Mouse (Mus musculus): ENCODE measurements around the gene Vwa5b2.

The Vwa5b2 gene

DNA sequence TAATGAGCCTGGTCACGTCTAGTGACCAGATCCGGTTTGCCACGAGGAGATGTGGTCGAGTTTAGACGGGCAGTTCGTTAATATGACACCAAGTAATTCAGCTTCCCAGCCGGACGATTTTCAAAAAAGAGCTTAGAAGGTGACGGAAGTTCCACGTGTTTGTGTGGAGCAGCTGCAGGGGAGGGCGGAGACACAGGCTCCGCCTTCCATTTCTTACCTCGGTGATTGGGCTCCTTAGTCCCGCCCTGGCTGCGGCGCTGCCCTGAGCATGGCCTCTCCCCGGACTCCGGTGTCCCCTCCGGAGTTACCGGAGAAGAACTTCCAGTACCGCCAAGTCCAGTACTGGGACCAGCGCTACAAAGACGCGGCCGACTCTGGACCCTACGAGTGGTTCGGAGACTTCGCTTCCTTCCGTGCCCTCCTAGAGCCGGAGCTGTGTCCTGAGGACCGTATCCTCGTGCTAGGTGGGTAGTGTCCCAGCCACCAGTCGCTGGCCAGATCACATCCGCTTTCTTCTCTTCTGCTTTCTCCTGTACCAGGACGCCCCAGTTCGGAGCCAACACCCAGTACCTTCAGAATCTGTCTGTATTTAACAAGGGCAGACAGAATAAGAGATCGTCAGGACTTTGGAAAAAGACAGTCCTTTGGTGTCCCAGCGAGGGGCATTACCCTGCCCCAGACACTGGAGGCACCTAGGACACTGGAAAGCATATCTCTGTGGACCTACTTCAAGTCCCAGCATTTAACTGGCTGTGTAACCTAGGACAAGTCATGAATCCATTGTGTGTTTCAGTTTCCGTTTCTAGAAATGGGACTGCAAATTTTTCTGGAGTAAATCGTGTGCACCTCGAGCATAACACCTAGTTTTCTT lies 22.3 kb downstream of the Vwa5b2 start, which contains the start of the genes Eef1akmt4, Gm49333 and Alg3:
TSS of gene Eef1akmt4 (plus strand) at position 237 of the 871 bp plus-strand sequence.
TSS of gene Gm49333 (plus strand) at position 254 of the 871 bp plus-strand sequence.
TSS of gene Alg3 (minus strand) at position 379 of the 871 bp plus-strand sequence.
- DNase-seq, result peak; percentile 96

DNA sequence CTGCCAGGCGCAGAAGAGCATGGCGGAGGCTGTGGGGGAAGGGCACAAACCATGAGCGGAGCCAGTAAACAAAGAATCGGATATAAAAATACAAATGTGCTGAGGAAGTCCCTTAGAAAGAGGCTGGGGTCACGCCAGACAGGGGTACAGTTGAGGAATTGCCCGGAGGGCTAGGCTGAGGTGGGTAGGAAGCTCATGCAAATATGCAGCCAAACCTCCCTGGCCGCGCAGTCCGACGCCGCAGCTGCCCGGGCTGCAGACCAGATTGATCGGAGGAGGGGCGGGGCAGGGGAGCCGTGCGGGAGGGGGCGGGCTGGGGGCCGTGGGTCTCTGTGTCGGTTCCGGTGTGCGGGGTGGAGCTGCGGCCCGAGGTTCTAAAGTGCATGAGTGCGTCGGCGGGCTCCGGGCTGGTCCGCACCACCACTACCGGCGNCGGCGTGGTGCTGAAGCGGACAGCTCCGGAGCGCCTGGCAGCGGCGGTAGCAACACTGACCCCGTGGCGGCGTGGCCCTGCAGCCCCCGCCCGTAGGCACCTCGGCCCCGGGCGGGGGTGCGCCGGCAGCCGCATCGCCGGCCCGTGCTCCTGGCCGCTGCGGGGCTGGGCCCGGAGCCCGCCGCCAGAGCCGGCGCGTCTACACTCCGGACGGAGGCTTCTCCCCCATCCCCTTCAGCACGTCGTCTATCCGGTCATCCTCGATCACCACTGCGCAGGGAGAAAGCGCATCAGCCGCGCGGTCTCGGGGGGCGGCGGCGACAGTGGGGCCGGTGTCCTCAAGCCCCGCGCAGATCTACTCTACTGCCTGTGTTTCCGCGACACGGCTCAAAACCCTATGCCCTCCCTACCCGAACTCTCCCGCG lies 30.5 kb downstream of the Vwa5b2 start:
- peak; percentile 67 for DNase-seq

DNA sequence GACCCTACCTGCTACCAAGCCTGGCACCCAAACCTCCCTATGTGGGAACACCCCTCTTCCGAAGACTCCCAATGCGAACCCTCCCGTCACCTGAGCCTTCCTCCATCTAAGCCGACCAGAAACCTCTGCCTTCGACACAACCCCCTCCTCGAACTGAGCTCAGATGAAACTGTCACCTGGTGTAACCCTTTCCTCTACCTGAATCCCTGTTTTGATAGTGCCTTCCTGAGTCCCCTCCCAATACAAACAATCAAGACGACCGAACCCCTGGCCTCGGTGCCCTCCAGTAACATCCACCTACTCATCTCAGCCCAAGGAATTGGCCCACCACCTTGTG lies 31.1 kb downstream of the Vwa5b2 start:
- no peak for DNase-seq

DNA sequence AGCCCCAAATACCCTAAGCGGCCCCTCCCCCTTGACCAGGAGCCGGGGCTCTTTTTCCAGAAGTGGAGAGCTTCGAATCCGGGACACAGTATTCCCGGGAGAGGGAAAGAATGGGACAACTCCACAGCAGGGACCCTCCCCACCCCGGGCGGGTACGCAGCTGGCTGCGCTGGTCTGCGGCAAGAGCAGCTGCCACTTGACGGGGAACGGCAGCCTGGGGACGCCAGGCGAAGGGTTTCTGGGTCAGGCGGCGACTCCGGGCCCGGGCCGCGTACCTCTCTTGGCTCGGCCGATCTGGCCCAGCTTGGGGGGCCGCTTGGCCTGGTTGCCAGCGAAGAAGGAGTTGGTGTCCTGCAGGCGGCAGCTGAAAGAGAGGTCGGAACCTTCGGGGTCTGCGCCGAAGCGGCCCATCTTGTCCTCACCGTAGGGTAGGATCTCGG lies 31.5 kb downstream of the Vwa5b2 start:
- peak; percentile 68 for DNase-seq

DNA sequence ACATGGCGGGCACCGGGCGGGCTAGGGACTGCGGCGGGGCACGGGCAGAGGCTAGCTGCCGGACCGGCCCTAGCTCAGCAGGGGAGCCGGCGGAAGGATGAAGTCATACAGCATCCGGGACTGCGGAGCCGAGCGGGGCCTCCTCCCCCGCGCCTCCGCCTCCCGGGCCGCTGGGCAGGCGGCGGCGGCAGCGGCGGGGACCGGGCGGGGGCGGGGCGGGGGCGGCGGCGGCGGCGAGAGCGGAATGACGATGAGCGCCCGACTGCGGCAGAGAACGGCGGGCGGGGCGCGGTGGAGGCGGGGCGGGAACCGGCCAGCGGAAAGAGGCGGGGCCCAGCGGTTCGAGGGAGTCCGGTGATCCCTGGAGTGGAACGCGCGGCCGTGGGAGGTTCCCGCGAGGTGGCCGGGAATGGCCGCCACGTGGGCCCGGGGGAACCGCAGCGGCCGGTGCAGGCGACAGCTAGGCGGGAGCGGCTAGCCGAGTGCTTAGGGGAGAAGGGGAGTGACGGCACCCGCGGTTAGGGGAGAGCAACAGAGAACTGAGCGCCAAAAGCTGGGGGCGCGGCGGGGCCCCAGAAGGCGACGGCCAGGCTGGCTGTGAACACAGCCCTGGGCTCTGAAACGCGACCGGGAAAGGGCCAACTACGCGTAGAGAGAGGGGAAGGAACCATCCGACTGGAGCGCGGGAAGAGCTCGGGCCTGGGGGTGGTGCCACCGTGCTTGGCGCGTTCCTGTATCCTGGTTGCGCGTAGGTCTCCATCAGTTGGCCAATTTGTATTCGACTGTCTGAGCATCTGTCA lies 32.1 kb downstream of the Vwa5b2 start, which contains the start of gene Camk2n2:
TSS of gene Camk2n2 (minus strand) at position 97 of the 800 bp plus-strand sequence.
- DNase-seq, result peak; percentile 76

- peak; percentile 79 for DNase-seq
These were observed 32.9 kb downstream of the Vwa5b2 start for GRCm38 (mm10) chr16:20621991-20622685.

DNA sequence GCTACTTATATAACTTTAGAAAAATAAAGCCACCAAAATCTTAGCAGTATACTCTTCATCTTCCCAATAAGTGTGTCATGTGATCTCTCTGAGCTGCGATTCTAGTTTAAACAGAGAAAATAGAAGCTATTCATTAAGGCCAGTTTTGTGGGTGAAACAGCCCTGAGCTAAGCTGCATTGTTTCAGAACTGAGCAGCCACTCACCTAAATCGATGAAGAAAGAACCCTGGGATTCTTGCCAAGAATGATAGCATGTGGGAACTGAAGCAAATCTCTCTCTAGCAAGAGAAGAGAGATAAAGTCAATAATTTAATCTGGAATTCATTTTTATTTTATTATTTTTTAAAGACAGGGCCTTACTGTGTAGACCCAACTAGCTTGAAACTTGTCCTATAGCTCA lies 33.9 kb downstream of the Vwa5b2 start:
- DNase-seq, result no peak

GRCm38 (mm10) chr16:20628871-20629391 lies 39.7 kb downstream of the Vwa5b2 start:
- peak; percentile 58 for DNase-seq

- DNase-seq, result peak; percentile 53
These were observed 40.7 kb downstream of the Vwa5b2 start, which contains the start of gene Ece2 for GRCm38 (mm10) chr16:20629731-20630634. Gene Ece2, plus strand, starts transcription at chr16:20629828.

DNA sequence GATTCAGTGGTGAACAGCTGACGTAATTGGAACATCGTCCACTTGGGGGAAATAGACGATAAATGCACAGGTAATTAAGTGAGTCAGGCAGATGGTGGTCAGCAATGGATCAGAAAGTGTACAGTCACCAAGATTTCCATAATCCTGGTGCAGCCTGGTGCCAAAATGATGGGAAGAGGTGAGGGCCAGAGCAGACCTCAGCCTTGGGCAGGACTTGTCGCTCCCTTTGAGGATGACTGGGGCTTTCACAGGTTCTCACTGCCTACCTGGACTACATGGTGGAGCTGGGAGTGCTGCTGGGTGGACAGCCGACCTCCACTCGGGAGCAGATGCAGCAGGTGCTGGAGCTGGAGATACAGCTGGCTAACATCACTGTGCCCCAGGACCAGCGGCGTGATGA lies 48.1 kb downstream of the Vwa5b2 start:
- no peak for DNase-seq

- no peak for DNase-seq
These were observed 49.1 kb downstream of the Vwa5b2 start for GRCm38 (mm10) chr16:20638367-20638766.

DNA sequence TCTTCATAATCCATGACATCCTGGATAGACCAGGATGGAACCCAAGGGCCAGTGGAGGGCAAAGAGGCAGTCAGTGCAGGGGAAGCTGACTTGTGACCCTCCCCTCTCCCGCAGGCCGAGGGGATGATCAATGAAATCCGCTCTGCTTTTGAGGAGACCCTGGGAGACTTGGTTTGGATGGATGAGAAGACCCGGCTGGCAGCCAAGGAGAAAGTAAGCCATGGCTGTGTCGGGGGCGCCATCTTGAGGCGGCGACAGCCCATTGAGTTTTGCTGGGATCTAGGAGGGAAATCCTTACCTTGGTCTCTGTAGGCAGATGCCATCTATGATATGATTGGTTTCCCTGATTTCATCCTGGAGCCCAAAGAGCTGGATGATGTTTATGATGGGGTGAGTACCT lies 52.9 kb downstream of the Vwa5b2 start:
- DNase-seq, result peak; percentile 74

DNA sequence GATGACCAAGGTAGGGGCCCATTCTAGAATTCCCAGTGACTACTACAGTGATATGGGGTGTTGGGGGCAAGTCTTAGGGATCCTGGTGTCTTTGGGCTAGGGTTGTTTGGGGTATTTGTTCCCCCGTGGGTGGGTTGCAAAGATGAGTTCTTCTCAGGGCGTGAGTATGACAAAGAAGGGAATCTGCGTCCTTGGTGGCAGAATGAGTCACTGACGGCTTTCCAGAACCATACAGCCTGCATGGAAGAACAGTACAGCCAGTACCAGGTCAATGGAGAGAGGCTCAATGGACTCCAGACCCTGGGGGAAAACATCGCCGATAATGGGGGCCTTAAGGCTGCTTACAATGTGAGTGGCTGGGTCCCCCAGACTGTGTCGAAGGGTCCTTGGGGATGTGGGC lies 54.6 kb downstream of the Vwa5b2 start:
- DNase-seq, result no peak

GRCm38 (mm10) chr16:20651076-20651946 lies 62.0 kb downstream of the Vwa5b2 start, which contains the start of gene Psmd2:
Gene Psmd2, plus strand, starts transcription at chr16:20651652.
- DNase-seq, result peak; percentile 97

- no peak for DNase-seq
These were observed 62.7 kb downstream of the Vwa5b2 start for GRCm38 (mm10) chr16:20651947-20652310.

- no peak for DNase-seq
These were observed 64.0 kb downstream of the Vwa5b2 start for GRCm38 (mm10) chr16:20653315-20653714.
